Mouse (Mus musculus) midbrain, embryonic 16.5 days (tissue): ENCODE data around the gene Scand1. TPM values are rescaled to one million over a fixed set of nuclear protein-coding genes. Genes with fewer than 3 reads are reported as not detected.

Experiments used
- ATAC-seq: fragments of 200-750 bp; cut with Nextera tagmentation; 2 replicates; pipeline ENCODE4 v1.8.0; 2017; ENCODE audit warnings: moderate TSS enrichment
- H3K27ac ChIP-seq: fragments of 300-500 bp; sonication (generic); 2 replicates; pipeline ENCODE4 v1.5.1; 2014; ENCODE audit warnings: mild to moderate bottlenecking, low read length, mixed read lengths
- H3K27me3 ChIP-seq: fragments of 300-500 bp; sonication (generic); 2 replicates; pipeline ENCODE4 v1.6.1; 2014; ENCODE audit warnings: low read depth, low read length, mixed read lengths; ENCODE audit not compliant: control insufficient read depth, insufficient read depth
- H3K36me3 ChIP-seq: fragments of 300-500 bp; sonication (generic); 2 replicates; pipeline ENCODE4 v1.6.1; 2014; ENCODE audit warnings: mild to moderate bottlenecking, low read length, moderate library complexity, mixed read lengths; ENCODE audit not compliant: control insufficient read depth, insufficient read depth
- H3K4me1 ChIP-seq: fragments of 300-500 bp; sonication (generic); 2 replicates; pipeline ENCODE4 v1.6.1; 2014; ENCODE audit warnings: mild to moderate bottlenecking, low read length, mixed read lengths; ENCODE audit not compliant: control insufficient read depth, insufficient read depth
- H3K4me2 ChIP-seq: fragments of 300-500 bp; sonication (generic); 2 replicates; pipeline ENCODE4 v1.6.1; 2014; ENCODE audit warnings: mild to moderate bottlenecking, low read length, mixed read lengths
- H3K4me3 ChIP-seq: fragments of 300-500 bp; sonication (generic); 2 replicates; pipeline ENCODE4 v1.5.1; 2014; ENCODE audit warnings: low read depth, mild to moderate bottlenecking, low read length, moderate library complexity, mixed read lengths
- H3K9ac ChIP-seq: fragments of 300-500 bp; sonication (generic); 2 replicates; pipeline ENCODE4 v1.6.1; 2014; ENCODE audit warnings: low read depth, low read length, mixed read lengths
- H3K9me3 ChIP-seq: fragments of 300-500 bp; sonication (generic); replicated peaks from 2 replicates; pipeline ENCODE4 v1.6.1; 2014; ENCODE audit warnings: mild to moderate bottlenecking, low read length, mixed read lengths; ENCODE audit not compliant: control insufficient read depth, poor library complexity, severe bottlenecking
- WGBS: fragments of 180-500 bp; shearing (Covaris S2); extraction: QIAGEN DNeasy Blood & Tissue Kit; methylation state at CpG from one replicate; pipeline ENCODE4 v1.1.7; 2014; 5-methylcytosine and 5-hydroxymethylcytosine counted together
- polyA plus RNA-seq: library from polyadenylated mRNA; unstranded; fragments of >200 nt; fragmentation: Nextera tagmentation; extraction: Ambion mirVana; gene quantifications from 2 replicates; pipeline ENCODE4 v1.2.1, GENCODE M21; 2015

The Scand1 gene
- polyA plus RNA-seq, 1 experiment from 2014 or later = 82.1 TPM

GRCm38 (mm10) chr2:156340078-156340477 is 27.6 kb upstream of the Scand1 start:
- Histone ChIP-seq H3K4me2 (no peak overlapping the region), H3K36me3 (no peaks in the 10 kb centered on the region), H3K9ac (no peak overlapping the region), H3K27ac (no peak overlapping the region), H3K27me3 (no peaks in the 10 kb centered on the region), H3K4me1 (no peaks in the 10 kb centered on the region), H3K4me3 (no peak overlapping the region), H3K9me3 (no peaks in the 10 kb centered on the region)
- 91% methylated on average over 4 of the region's 4 CpGs for WGBS
- no peak for ATAC-seq

DNA sequence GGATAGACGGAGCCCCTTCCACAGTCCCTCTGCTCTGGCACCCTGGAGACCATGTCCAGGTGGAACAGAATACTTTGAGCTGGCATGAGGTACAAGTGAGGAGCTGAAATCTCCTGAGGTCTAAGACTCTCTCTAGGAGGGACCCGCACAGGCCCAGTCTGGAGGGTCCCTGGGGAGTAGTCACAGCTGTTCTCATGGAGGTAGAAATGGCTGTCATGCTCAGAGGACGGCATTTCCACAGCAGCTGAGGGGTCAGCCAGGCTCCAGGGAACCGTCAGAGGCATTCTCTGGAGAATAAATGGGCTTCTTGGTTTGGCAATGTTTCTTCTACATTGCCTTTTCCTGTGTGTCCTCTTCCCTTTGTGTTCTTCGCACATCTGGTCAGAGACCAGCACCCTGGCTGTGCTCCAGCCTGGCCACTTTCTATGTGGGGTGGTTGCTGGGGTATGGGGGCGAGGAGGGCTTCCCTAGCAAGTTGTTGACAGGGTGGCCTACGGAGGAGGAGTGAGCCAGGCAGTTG is 19.0 kb upstream of the Scand1 start:
- Histone ChIP-seq H3K27me3 (no peaks in the 10 kb centered on the region), H3K27ac (no peak overlapping the region), H3K36me3 (no peaks in the 10 kb centered on the region), H3K4me1 (no peaks in the 10 kb centered on the region), H3K4me2 (no peak overlapping the region), H3K4me3 (no peak overlapping the region), H3K9me3 (no peaks in the 10 kb centered on the region), H3K9ac (no peak overlapping the region)
- WGBS = 87% methylated on average over 7 of the region's 7 CpGs
- ATAC-seq = no peak

GRCm38 (mm10) chr2:156330681-156331080 is 18.2 kb upstream of the Scand1 start:
- Histone ChIP-seq H3K4me3 (no peak overlapping the region), H3K27me3 (no peaks in the 10 kb centered on the region), H3K27ac (no peak overlapping the region), H3K9ac (no peak overlapping the region), H3K4me2 (no peak overlapping the region), H3K9me3 (no peaks in the 10 kb centered on the region), H3K36me3 (no peaks in the 10 kb centered on the region), H3K4me1 (no peaks in the 10 kb centered on the region)
- no peak for ATAC-seq
- WGBS = 79% methylated on average over 1 of the region's 1 CpGs

DNA sequence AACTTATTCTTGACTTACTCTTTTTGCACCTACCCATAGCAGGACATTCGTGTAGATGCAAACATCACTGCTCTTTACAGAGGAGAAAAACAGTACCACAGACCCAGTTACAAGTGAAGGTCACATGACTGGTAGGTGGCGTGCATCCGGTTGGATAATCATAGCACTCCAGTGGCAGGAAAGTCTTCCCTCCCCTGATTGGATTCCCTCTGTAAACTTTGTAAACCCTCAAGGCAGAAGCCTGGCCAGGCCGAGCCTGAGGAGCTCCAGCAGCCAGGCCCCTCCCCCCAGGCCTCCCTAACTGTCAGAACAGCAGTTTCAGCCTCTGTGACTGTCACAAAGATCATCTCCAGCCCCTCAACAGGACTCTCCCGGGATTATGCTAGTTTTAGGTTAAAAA is 12.2 kb upstream of the Scand1 start:
- no peak overlapping the region for H3K9ac ChIP-seq
- no peak for ATAC-seq
- no peak overlapping the region for H3K4me3 ChIP-seq
- no peak overlapping the region for H3K27ac ChIP-seq
- H3K4me2 ChIP-seq = no peak overlapping the region
- no peaks in the 10 kb centered on the region for H3K9me3 ChIP-seq
- H3K4me1 ChIP-seq = no peaks in the 10 kb centered on the region
- peaks cover 2% of the 10 kb centered on the region; the same call in 1 of the 2 replicates for H3K36me3 ChIP-seq
- no peaks in the 10 kb centered on the region for H3K27me3 ChIP-seq
- 52% methylated on average over 5 of the region's 5 CpGs for WGBS

- Histone ChIP-seq H3K27ac (no peak overlapping the region), H3K4me2 (no peak overlapping the region), H3K9me3 (no peaks in the 10 kb centered on the region), H3K4me3 (no peak overlapping the region), H3K36me3 (peaks cover 2% of the 10 kb centered on the region; the same call in 1 of the 2 replicates), H3K9ac (no peak overlapping the region), H3K27me3 (no peaks in the 10 kb centered on the region), H3K4me1 (no peaks in the 10 kb centered on the region)
- WGBS = 73% methylated on average over 6 of the region's 6 CpGs
- ATAC-seq = no peak
Observed at GRCm38 (mm10) chr2:156324116-156324588, 11.6 kb upstream of the Scand1 start.

DNA sequence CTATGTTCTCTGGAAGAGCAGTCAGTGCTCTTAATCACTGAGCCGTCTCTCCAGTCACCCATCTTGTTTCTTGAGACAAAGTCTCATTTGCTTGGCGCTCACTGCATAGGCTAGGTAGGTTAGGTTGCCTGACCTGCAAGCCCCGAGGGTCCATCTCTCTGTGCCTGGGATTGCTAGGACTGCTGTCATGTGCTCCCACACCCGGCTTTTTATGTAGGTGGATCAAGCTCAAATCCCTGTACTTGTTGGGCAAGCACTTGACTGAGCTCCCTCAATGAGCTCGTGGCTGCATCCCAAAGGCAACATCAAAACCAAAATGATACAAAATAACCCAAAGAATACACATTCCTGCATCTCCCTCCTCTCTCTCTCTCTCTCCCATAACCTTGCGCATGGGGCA is 9.0 kb upstream of the Scand1 start:
- Histone ChIP-seq H3K4me3 (no peak overlapping the region), H3K9me3 (no peaks in the 10 kb centered on the region), H3K27ac (no peak overlapping the region), H3K4me1 (no peaks in the 10 kb centered on the region), H3K36me3 (peaks cover 2% of the 10 kb centered on the region; the same call in 1 of the 2 replicates), H3K4me2 (no peak overlapping the region), H3K9ac (no peak overlapping the region), H3K27me3 (no peaks in the 10 kb centered on the region)
- 89% methylated on average over 6 of the region's 6 CpGs for WGBS
- no peak for ATAC-seq

- Histone ChIP-seq H3K4me2 (no peak overlapping the region), H3K27ac (no peak overlapping the region), H3K27me3 (no peaks in the 10 kb centered on the region), H3K4me3 (no peak overlapping the region), H3K9ac (no peak overlapping the region), H3K4me1 (peaks cover 3% of the 10 kb centered on the region; the same call in 1 of the 2 replicates), H3K36me3 (peaks cover 2% of the 10 kb centered on the region; the same call in 1 of the 2 replicates), H3K9me3 (no peaks in the 10 kb centered on the region)
- ATAC-seq = no peak
Observed at GRCm38 (mm10) chr2:156318491-156318890, 6.0 kb upstream of the Scand1 start.

DNA sequence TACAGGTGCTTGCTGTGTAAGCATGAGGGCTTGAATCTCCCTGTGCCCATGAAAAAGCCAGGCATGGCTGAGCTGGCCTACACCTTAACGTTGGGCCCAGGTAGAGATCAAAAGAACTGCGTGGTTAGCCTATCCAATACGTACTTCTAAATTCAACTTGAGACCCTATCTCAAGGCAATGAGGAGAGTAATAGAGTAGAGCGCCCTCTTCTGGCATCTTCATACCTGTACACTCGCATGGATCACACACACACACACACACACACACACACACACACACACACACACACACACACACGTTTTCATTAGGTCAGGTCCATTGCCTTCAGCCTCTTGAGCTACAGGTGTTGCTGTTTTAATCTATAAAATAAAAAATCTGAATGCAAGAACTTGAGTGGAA is 2.3 kb upstream of the Scand1 start:
- Histone ChIP-seq H3K27ac (no peak overlapping the region), H3K4me3 (no peak overlapping the region), H3K9ac (no peak overlapping the region), H3K27me3 (no peaks in the 10 kb centered on the region), H3K9me3 (no peaks in the 10 kb centered on the region), H3K4me1 (peaks cover 12% of the 10 kb centered on the region), H3K36me3 (no peaks in the 10 kb centered on the region), H3K4me2 (no peak overlapping the region)
- ATAC-seq = no peak
- WGBS = 94% methylated on average over 6 of the region's 6 CpGs

DNA sequence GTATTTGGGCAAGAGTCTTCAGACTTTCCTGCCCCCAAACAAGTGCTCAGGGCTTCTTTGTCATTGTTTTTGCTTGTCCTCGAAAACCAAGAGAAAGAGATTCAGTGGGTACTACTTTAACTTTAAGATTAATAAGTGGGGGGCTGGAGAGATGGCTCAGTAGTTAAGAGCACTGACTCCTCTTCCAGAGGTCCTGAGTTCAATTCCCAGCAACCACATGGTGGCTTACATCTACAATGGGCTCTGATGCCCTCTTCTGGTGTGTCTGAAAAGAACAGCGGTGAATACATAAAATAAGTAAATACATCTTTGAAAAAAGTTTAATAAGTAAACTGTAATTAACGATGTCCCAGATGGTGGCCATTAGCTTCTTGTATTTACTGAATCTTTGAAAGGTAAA is 649 bp upstream of the Scand1 start:
- Histone ChIP-seq H3K27me3 (no peaks in the 10 kb centered on the region), H3K4me1 (peaks cover 12% of the 10 kb centered on the region), H3K36me3 (no peaks in the 10 kb centered on the region), H3K9me3 (no peaks in the 10 kb centered on the region), H3K4me3 (peak overlapping the region; percentile 93), H3K9ac (peak overlapping the region; percentile 94; the same call in 1 of the 2 replicates), H3K27ac (no peak overlapping the region), H3K4me2 (peak overlapping the region; percentile 75)
- WGBS = 43% methylated on average over 3 of the region's 3 CpGs
- no peak for ATAC-seq
